Mouse (Mus musculus) liver, postnatal 0 days (tissue): ENCODE measurements at regions not wholly inside any gene's neighbourhood (a gene's known extent, or its start where the extent isn't known, plus 50 kb on each side); places are given as distances from the start of the nearest gene placed in this dataset.

ENCODE experiments used
- ATAC-seq: fragments of 200-750 bp; cut with Nextera tagmentation; 2 replicates; pipeline ENCODE4 v1.8.0; 2017; ENCODE audit warnings: mild to moderate bottlenecking, moderate library complexity
- DNase-seq: peaks from one replicate; pipeline ENCODE4 v3.0.0-alpha.2; 2016
- H3K27ac ChIP-seq: fragments of 300-500 bp; sonication (generic); 2 replicates; pipeline ENCODE4 v1.5.1; 2014; ENCODE audit warnings: antibody characterized with exemption, moderate library complexity, mild to moderate bottlenecking, low read depth
- H3K27me3 ChIP-seq: fragments of 300-500 bp; sonication (generic); 2 replicates; pipeline ENCODE4 v1.6.1; 2014; ENCODE audit warnings: low read length, control low read depth, mixed read lengths; ENCODE audit not compliant: insufficient read depth
- H3K36me3 ChIP-seq: fragments of 300-500 bp; sonication (generic); replicated peaks from 2 replicates; pipeline ENCODE4 v1.6.1; 2014; ENCODE audit warnings: mild to moderate bottlenecking, control low read depth, low read length, moderate library complexity, mixed read lengths; ENCODE audit not compliant: insufficient read depth
- H3K4me1 ChIP-seq: fragments of 300-500 bp; sonication (generic); 2 replicates; pipeline ENCODE4 v1.6.1; 2014; ENCODE audit warnings: antibody characterized with exemption, mild to moderate bottlenecking, control low read depth; ENCODE audit not compliant: insufficient read depth
- H3K4me2 ChIP-seq: fragments of 300-500 bp; sonication (generic); 2 replicates; pipeline ENCODE4 v1.6.1; 2014; ENCODE audit warnings: low read depth, mild to moderate bottlenecking, low read length, moderate library complexity, mixed read lengths
- H3K4me3 ChIP-seq: fragments of 300-500 bp; sonication (generic); 2 replicates; pipeline ENCODE4 v1.5.1; 2014; ENCODE audit warnings: low read depth, low read length
- H3K9ac ChIP-seq: fragments of 300-500 bp; sonication (generic); replicated peaks from 2 replicates; pipeline ENCODE4 v1.6.1; 2014; ENCODE audit warnings: mild to moderate bottlenecking, moderate library complexity
- H3K9me3 ChIP-seq: fragments of 300-500 bp; sonication (generic); 2 replicates; pipeline ENCODE4 v1.6.1; 2016; ENCODE audit warnings: mild to moderate bottlenecking, control low read depth, low read length, mixed read lengths
- CTCF ChIP-seq: sonication (generic); IDR thresholded peaks from 2 replicates; pipeline ENCODE4 v1.5.1; 2016; ENCODE audit warnings: antibody characterized with exemption, low read depth
- EP300 ChIP-seq: IDR thresholded peaks from 2 replicates; pipeline ENCODE4 v1.6.1; 2016; ENCODE audit warnings: antibody characterized with exemption, low read depth, mild to moderate bottlenecking
- WGBS: fragments of 180-500 bp; shearing (Covaris S2); extraction: QIAGEN DNeasy Blood & Tissue Kit; methylation state at CpG from one replicate; pipeline ENCODE4 v1.1.7; 2014; ENCODE audit not compliant: insufficient replicate concordance; 5-methylcytosine and 5-hydroxymethylcytosine counted together

- H3K36me3 ChIP-seq = no peaks in the 10 kb centered on the region
- no peak overlapping the region for H3K4me3 ChIP-seq
- DNase-seq (no peak), ATAC-seq (no peak)
- no peaks in the 10 kb centered on the region for H3K4me1 ChIP-seq
- no peaks in the 10 kb centered on the region for H3K9me3 ChIP-seq
- 74% methylated on average over 3 of the region's 3 CpGs for WGBS
- TF ChIP-seq EP300 (no peak), CTCF (no peak)
- no peaks in the 10 kb centered on the region for H3K27me3 ChIP-seq
- H3K9ac ChIP-seq = no peak overlapping the region
- H3K27ac ChIP-seq = no peak overlapping the region
- no peak overlapping the region for H3K4me2 ChIP-seq
Observed at GRCm38 (mm10) chr1:77926146-77926545, 270.8 kb downstream of the Pax3 start.

- ATAC-seq (no peak), DNase-seq (no peak)
- no peaks in the 10 kb centered on the region for H3K36me3 ChIP-seq
- no peak overlapping the region for H3K27ac ChIP-seq
- TF ChIP-seq CTCF (peak; percentile 54), EP300 (no peak)
- no peak overlapping the region for H3K9ac ChIP-seq
- H3K4me1 ChIP-seq = no peaks in the 10 kb centered on the region
- H3K4me3 ChIP-seq = no peak overlapping the region
- H3K9me3 ChIP-seq = no peaks in the 10 kb centered on the region
- no peak overlapping the region for H3K4me2 ChIP-seq
- 56% methylated on average over 5 of the region's 5 CpGs for WGBS
- no peaks in the 10 kb centered on the region for H3K27me3 ChIP-seq
Observed at GRCm38 (mm10) chr1:77896226-77896625, 300.7 kb downstream of the Pax3 start.

- DNase-seq = no peak
- no peak for ATAC-seq
- no peak overlapping the region for H3K4me2 ChIP-seq
- H3K4me3 ChIP-seq = no peak overlapping the region
- H3K9me3 ChIP-seq = no peaks in the 10 kb centered on the region
- H3K4me1 ChIP-seq = no peaks in the 10 kb centered on the region
- H3K27me3 ChIP-seq = no peaks in the 10 kb centered on the region
- no peaks in the 10 kb centered on the region for H3K36me3 ChIP-seq
- TF ChIP-seq CTCF (no peak), EP300 (no peak)
- H3K27ac ChIP-seq = no peak overlapping the region
- no peak overlapping the region for H3K9ac ChIP-seq
Observed at GRCm38 (mm10) chr1:77879026-77879425, 317.9 kb downstream of the Pax3 start.

GRCm38 (mm10) chr1:77870125-77870524 lies 326.8 kb downstream of the Pax3 start:
- no peak overlapping the region for H3K4me3 ChIP-seq
- H3K27me3 ChIP-seq = no peaks in the 10 kb centered on the region
- WGBS = 37% methylated on average over 2 of the region's 2 CpGs
- H3K4me1 ChIP-seq = no peaks in the 10 kb centered on the region
- H3K9me3 ChIP-seq = no peaks in the 10 kb centered on the region
- no peak overlapping the region for H3K9ac ChIP-seq
- no peak overlapping the region for H3K27ac ChIP-seq
- TF ChIP-seq EP300 (no peak), CTCF (no peak)
- H3K4me2 ChIP-seq = no peak overlapping the region
- DNase-seq (no peak), ATAC-seq (no peak)
- H3K36me3 ChIP-seq = no peaks in the 10 kb centered on the region

GRCm38 (mm10) chr1:77869174-77869573 lies 327.8 kb downstream of the Pax3 start:
- H3K36me3 ChIP-seq = no peaks in the 10 kb centered on the region
- H3K4me1 ChIP-seq = no peaks in the 10 kb centered on the region
- H3K27me3 ChIP-seq = no peaks in the 10 kb centered on the region
- no peak overlapping the region for H3K4me3 ChIP-seq
- H3K9ac ChIP-seq = no peak overlapping the region
- 48% methylated on average over 1 of the region's 1 CpGs for WGBS
- ATAC-seq (no peak), DNase-seq (no peak)
- no peak overlapping the region for H3K4me2 ChIP-seq
- no peak overlapping the region for H3K27ac ChIP-seq
- no peaks in the 10 kb centered on the region for H3K9me3 ChIP-seq
- no peak for TF ChIP-seq CTCF

DNA sequence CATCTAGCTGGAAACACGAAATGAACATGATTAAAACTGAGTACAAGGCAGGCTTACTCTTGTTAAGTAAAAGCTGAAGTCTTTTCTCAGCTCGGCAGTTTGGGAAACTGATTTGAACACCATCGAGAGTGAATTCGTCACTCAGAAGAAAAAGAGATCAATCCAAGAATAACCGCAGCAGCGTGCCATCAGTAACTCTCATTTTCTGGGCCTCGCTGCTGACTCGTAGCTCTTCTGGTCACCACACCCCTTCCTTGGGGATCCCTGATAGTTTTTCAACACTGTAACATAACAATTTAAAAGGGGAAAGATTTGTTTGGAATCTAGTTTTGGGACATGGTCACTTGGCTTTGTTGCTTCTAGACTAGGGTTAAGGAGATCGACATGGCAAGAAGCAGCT lies 337.0 kb downstream of the Pax3 start:
- TF ChIP-seq CTCF (no peak), EP300 (no peak)
- H3K4me1 ChIP-seq = no peaks in the 10 kb centered on the region

DNA sequence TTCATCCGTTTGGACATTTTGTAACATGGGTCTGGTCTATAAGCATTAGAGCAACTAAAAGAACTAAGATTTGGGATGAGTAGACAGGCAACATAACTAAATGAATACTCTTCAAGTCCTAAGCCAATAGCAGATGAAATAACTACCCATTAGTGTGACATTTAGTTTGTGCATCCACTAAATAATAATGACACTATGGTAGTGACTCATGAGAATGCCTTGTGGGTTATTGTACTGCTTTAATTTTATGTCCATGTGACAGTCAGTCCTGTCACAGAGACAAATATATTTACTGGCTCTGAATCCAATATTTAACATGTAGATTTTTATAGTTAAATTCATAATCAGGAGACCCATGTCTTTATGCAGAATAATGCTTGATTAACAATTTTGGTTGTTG lies 339.5 kb upstream of the Epha4 start:
- Histone ChIP-seq H3K9me3 (no peaks in the 10 kb centered on the region), H3K4me2 (no peak overlapping the region), H3K4me1 (no peaks in the 10 kb centered on the region), H3K27ac (no peak overlapping the region), H3K9ac (no peak overlapping the region), H3K27me3 (no peaks in the 10 kb centered on the region), H3K4me3 (no peak overlapping the region), H3K36me3 (no peaks in the 10 kb centered on the region)
- ATAC-seq = no peak
- DNase-seq = no peak
- no peak for TF ChIP-seq EP300
- no peak for TF ChIP-seq CTCF
- 55% methylated on average over 1 of the region's 1 CpGs for WGBS

More for the DNA sequence above, 337.0 kb downstream of the Pax3 start:
- no peak for ATAC-seq
- Histone ChIP-seq H3K27ac (no peak overlapping the region), H3K9me3 (no peaks in the 10 kb centered on the region), H3K4me3 (no peak overlapping the region), H3K4me2 (no peak overlapping the region), H3K9ac (no peak overlapping the region), H3K27me3 (no peaks in the 10 kb centered on the region), H3K36me3 (no peaks in the 10 kb centered on the region)
- no peak for DNase-seq
- 73% methylated on average over 9 of the region's 9 CpGs for WGBS
